Mouse (Mus musculus) megakaryocyte, embryonic 14.5 days (primary cell): ENCODE measurements at regions not wholly inside any gene's neighbourhood (a gene's known extent, or its start where the extent isn't known, plus 50 kb on each side); places are given as distances from the start of the nearest gene placed in this dataset.

ENCODE experiments used
- FLI1 ChIP-seq: IDR thresholded peaks from 2 replicates; pipeline ENCODE4 v1.6.1; 2012; ENCODE audit warnings: low read length, inconsistent platforms, mixed read lengths
- GATA1 ChIP-seq: IDR thresholded peaks from 3 replicates; pipeline ENCODE4 v1.6.1; 2012; ENCODE audit warnings: mixed read lengths, low read length, inconsistent platforms, borderline replicate concordance

GRCm38 (mm10) chr6:67170674-67170946, 67.4 kb upstream of the Serbp1 start:
- no peak for TF ChIP-seq GATA1
- TF ChIP-seq FLI1: no peak
